Mouse (Mus musculus): ENCODE measurements at regions not wholly inside any gene's neighbourhood (a gene's known extent, or its start where the extent isn't known, plus 50 kb on each side); places are given as distances from the start of the nearest gene placed in this dataset.

DNA sequence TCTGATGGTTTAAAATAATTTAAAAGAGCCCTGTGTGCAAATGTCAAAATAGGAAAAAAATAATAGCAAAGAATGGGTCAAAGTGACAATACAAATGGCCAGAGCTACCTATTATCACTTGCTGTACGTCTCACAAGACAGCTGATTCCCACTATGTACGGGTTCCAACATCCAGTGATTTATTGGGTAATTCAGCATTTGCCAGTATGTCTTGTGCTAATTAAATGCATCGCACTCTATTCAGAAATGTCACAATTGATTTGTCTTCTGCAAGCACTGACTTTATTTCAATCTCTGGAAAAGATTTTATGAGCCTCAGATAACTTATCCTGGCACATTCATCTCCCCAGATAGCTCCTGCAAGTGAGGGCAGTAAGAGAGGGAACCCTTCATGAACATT is 55.1 kb upstream of the Pter start:
- Histone ChIP-seq H3K9me3 (replicated peaks; ENCODE audit: low read length) (no peaks in the 10 kb centered on the region), H3K4me1 (ENCODE audit: control insufficient read depth in 1 of 2, insufficient read depth in 2 of 2) (no peaks in the 10 kb centered on the region), H3K4me3 (replicated peaks in 1 of 3; ENCODE audit: low read depth in 2 of 3, low read length in 2 of 3, poor library complexity in 1 of 3) (no peak overlapping the region), H3K9ac (ENCODE audit: insufficient read depth, low read depth) (no peak overlapping the region), H3K79me2 (replicated peaks; ENCODE audit: control insufficient read depth, extremely low read depth, insufficient read depth, poor library complexity, severe bottlenecking) (no peaks in the 10 kb centered on the region), H3K36me3 (replicated peaks in 1 of 2; ENCODE audit: control insufficient read depth in 1 of 2, insufficient read depth in 1 of 2, low read length in 1 of 2) (no peaks in the 10 kb centered on the region), H3K4me2 (ENCODE audit: insufficient read depth, low read depth, poor library complexity, severe bottlenecking) (no peak overlapping the region), H3K27me3 (replicated peaks) (no peaks in the 10 kb centered on the region), H3K27ac (ENCODE audit: insufficient read depth, low read depth) (no peak overlapping the region)
- DNase-seq (ENCODE audit: extremely low read depth), result no peak
- in situ Hi-C loops (cut with MboI; ENCODE audit: low pct_ligation_motif_present, low pct_unique_long_range_greater_than_20kb, low sequenced_read_pairs), result no loop called here
- dilution Hi-C loops (cut with MboI; ENCODE audit: extremely low pct_ligation_motif_present, extremely low pct_unique_long_range_greater_than_20kb, low sequenced_read_pairs), result no loop called here
- TF ChIP-seq MAFK (IDR thresholded peaks at IDR 0.05; ENCODE audit: insufficient replicate concordance, low read length) (no peak), GABPA (IDR thresholded peaks at IDR 0.05; ENCODE audit: insufficient replicate concordance, low read depth, low read length) (no peak), USF1 (IDR thresholded peaks at IDR 0.05; ENCODE audit: low read depth, low read length) (no peak)

All from CH12.LX (cell line).